In the genomic region with DNA sequence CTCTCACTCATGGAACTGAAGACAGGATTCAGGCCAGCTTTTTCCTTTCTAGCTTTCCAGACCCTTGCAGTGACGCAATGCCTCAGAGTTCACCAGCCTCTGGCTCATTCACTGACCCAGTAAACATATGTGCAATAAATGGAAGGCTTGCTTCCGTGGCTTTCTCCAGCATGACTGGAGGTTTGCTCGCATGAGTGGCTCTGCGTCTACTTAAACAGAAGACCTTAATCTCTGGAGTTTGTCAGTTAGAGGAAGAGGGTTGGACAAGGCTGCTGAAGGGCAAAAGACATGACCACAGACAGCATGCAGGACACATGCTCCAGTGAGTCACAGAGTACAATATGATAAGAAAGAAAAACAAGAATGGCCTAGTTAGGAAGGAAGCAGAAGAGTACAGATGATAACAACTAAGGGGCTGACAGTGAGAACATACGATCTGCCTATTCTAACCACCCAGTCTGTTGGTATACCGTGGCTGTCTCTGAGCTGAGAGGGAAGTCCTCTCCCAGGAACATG, we compare ENCODE assay signal across 10 mouse cellular contexts. TPM values are rescaled to one million over a fixed set of nuclear protein-coding genes. Genes with fewer than 3 reads are reported as not detected.
DNase-seq lines count a peak whose midpoint lies in the region; ATAC-seq and TF ChIP-seq lines count a peak whose summit lies in the region.
"Had no signal": no experiment of that assay in that cellular context is flagged by ENCODE, and none has a peak within 500 bp of the region (broad histone marks: within the 10 kb centered on the region; RNA-seq: fewer than 3 reads in every experiment).

No protein-coding gene starts in this region.

- H3K36me3 ChIP-seq in heart, embryonic 15.5 days: no peaks in the 10 kb centered on the region
- no peaks in the 10 kb centered on the region for H3K36me3 ChIP-seq in liver, adult 2 months (ENCODE audit: control insufficient read depth, insufficient read depth, low read length)
- no peaks in the 10 kb centered on the region for H3K36me3 ChIP-seq in neural tube, embryonic 15.5 days
- H3K36me3 ChIP-seq: limb, embryonic 15.5 days had no signal

- DNase-seq in lung, postnatal 10 days: peak; percentile 6
- no peak for DNase-seq in lung, postnatal 4 days
- DNase-seq in liver, adult 2 months (ENCODE audit: extremely low read depth, low read depth, low spot score): peak; percentile 91
- peak; percentile 74 for DNase-seq in yolk sac, embryonic 10.5 days (ENCODE audit: low spot score)
- DNase-seq in right cerebral cortex, postnatal 14 days: no peak
- DNase-seq in left cerebral cortex, postnatal 36 days (ENCODE audit: low spot score in 2 of 2): no peak

- WGBS in heart, embryonic 15.5 days: 16% methylated on average over 6 of the region's 6 CpGs
- 5% methylated on average over 6 of the region's 6 CpGs for WGBS in liver, adult 2 months
- WGBS in neural tube, embryonic 15.5 days: 42% methylated on average over 6 of the region's 6 CpGs

- H3K79me2 ChIP-seq in liver, adult 2 months (ENCODE audit: control insufficient read depth, insufficient read depth, low read length): no peaks in the 10 kb centered on the region

- ATAC-seq in heart, embryonic 15.5 days (replicated peaks; ENCODE audit: insufficient number of reproducible peaks, insufficient read depth, low FRiP score, low read depth): peak; percentile 84
- no peak for ATAC-seq in neural tube, embryonic 15.5 days (ENCODE audit: low FRiP score)

- intact Hi-C loops in left cerebral cortex, postnatal 36 days (cut with DNase I): no loop called here

- no peaks in the 10 kb centered on the region for H3K27me3 ChIP-seq in heart, embryonic 15.5 days
- no peaks in the 10 kb centered on the region for H3K27me3 ChIP-seq in liver, adult 2 months (ENCODE audit: control insufficient read depth, insufficient read depth, low read length)
- H3K27me3 ChIP-seq in neural tube, embryonic 15.5 days (replicated peaks): no peaks in the 10 kb centered on the region
- H3K27me3 ChIP-seq: limb, embryonic 15.5 days had no signal

- H3K4me1 ChIP-seq in heart, embryonic 15.5 days (replicated peaks): peaks cover 35% of the 10 kb centered on the region
- peaks cover 35% of the 10 kb centered on the region for H3K4me1 ChIP-seq in liver, adult 2 months (ENCODE audit: control insufficient read depth, insufficient read depth, low read length)
- H3K4me1 ChIP-seq in neural tube, embryonic 15.5 days: no peaks in the 10 kb centered on the region
- H3K4me1 ChIP-seq: limb, embryonic 15.5 days had no signal

- no peak for TF ChIP-seq CTCF in liver, adult 2 months (IDR thresholded peaks at IDR 0.05; ENCODE audit: low read depth, low read length)

- H3K4me2 ChIP-seq in heart, embryonic 15.5 days: no peak overlapping the region
- no peak overlapping the region for H3K4me2 ChIP-seq in neural tube, embryonic 15.5 days
- H3K4me2 ChIP-seq: limb, embryonic 15.5 days had no signal

- H3K4me3 ChIP-seq in heart, embryonic 15.5 days: no peak overlapping the region
- H3K4me3 ChIP-seq in liver, adult 2 months (ENCODE audit: insufficient read depth, low read depth, low read length): peak overlapping the region; percentile 16; the same call in 1 of the 2 replicates
- H3K4me3 ChIP-seq in neural tube, embryonic 15.5 days (replicated peaks): no peak overlapping the region
- H3K4me3 ChIP-seq: erythroblast, embryonic 14.5 days; limb, embryonic 15.5 days had no signal

- H3K27ac ChIP-seq in heart, embryonic 15.5 days: peak overlapping the region; percentile 56
- peak overlapping the region; percentile 60 for H3K27ac ChIP-seq in liver, adult 2 months (replicated peaks; ENCODE audit: insufficient read depth, low read depth, low read length)
- H3K27ac ChIP-seq in neural tube, embryonic 15.5 days (replicated peaks): no peak overlapping the region
- H3K27ac ChIP-seq: limb, embryonic 15.5 days had no signal

- TF ChIP-seq POLR2A in liver, adult 2 months (IDR thresholded peaks at IDR 0.05; ENCODE audit: extremely low read depth, insufficient read depth, low read length): no peak

- H3K9ac ChIP-seq in heart, embryonic 15.5 days: no peak overlapping the region
- peak overlapping the region; percentile 48 for H3K9ac ChIP-seq in liver, adult 2 months (ENCODE audit: low read depth, low read length)
- H3K9ac ChIP-seq in neural tube, embryonic 15.5 days (replicated peaks): no peak overlapping the region
- H3K9ac ChIP-seq: limb, embryonic 15.5 days had no signal

- H3K9me3 ChIP-seq in heart, embryonic 15.5 days (replicated peaks): no peaks in the 10 kb centered on the region
- H3K9me3 ChIP-seq in neural tube, embryonic 15.5 days (replicated peaks): no peaks in the 10 kb centered on the region
- H3K9me3 ChIP-seq: limb, embryonic 15.5 days had no signal

RNA-seq across cellular contexts. Expression of a gene that starts 1.0 kb away (rescaled TPM):
- polyA plus RNA-seq in heart, embryonic 15.5 days (2015; fragmentation: Nextera tagmentation; extraction: Ambion mirVana): not detected in 2 replicates
- 22.4 and 27.4 TPM in 2 replicates for total RNA-seq in liver, adult 2 months (2014; rRNA removed)
- polyA plus RNA-seq in liver, adult 2 months (2012; rRNA removed): 52.0 and 60.3 TPM in 2 replicates
- polyA plus RNA-seq in neural tube, embryonic 15.5 days (2015; fragmentation: Nextera tagmentation; extraction: Ambion mirVana): 0.15 and 1.1 TPM in 2 replicates
- total RNA-seq in left cerebral cortex, postnatal 36 days (2021): not detected
- polyA plus RNA-seq: erythroblast, embryonic 14.5 days; limb, embryonic 15.5 days had no signal

RNA-seq across cellular contexts. Expression of a gene that starts 20.1 kb away (rescaled TPM):
- polyA plus RNA-seq in heart, embryonic 15.5 days (2015; fragmentation: Nextera tagmentation; extraction: Ambion mirVana): not detected in 2 replicates
- not detected in 2 replicates for total RNA-seq in liver, adult 2 months (2014; rRNA removed)
- not detected in 2 replicates for polyA plus RNA-seq in liver, adult 2 months (2012; rRNA removed)
- not detected in 2 replicates for polyA plus RNA-seq in neural tube, embryonic 15.5 days (2015; fragmentation: Nextera tagmentation; extraction: Ambion mirVana)
- total RNA-seq in left cerebral cortex, postnatal 36 days (2021): not detected
- polyA plus RNA-seq: erythroblast, embryonic 14.5 days; limb, embryonic 15.5 days had no signal

RNA-seq across cellular contexts. Expression of a gene that starts 20.4 kb away (rescaled TPM):
- polyA plus RNA-seq in heart, embryonic 15.5 days (2015; fragmentation: Nextera tagmentation; extraction: Ambion mirVana): not detected in 2 replicates
- not detected in 2 replicates for total RNA-seq in liver, adult 2 months (2014; rRNA removed)
- polyA plus RNA-seq in liver, adult 2 months (2012; rRNA removed): not detected in 2 replicates
- not detected in 2 replicates for polyA plus RNA-seq in neural tube, embryonic 15.5 days (2015; fragmentation: Nextera tagmentation; extraction: Ambion mirVana)
- not detected for total RNA-seq in left cerebral cortex, postnatal 36 days (2021)
- polyA plus RNA-seq: erythroblast, embryonic 14.5 days; limb, embryonic 15.5 days had no signal

RNA-seq across cellular contexts. Expression of a gene that starts 46.3 kb away (rescaled TPM):
- not detected in 2 replicates for polyA plus RNA-seq in heart, embryonic 15.5 days (2015; fragmentation: Nextera tagmentation; extraction: Ambion mirVana)
- total RNA-seq in liver, adult 2 months (2014; rRNA removed): 13.3 and 20.1 TPM in 2 replicates
- polyA plus RNA-seq in liver, adult 2 months (2012; rRNA removed): 12.9 and 14.5 TPM in 2 replicates
- not detected in 2 replicates for polyA plus RNA-seq in neural tube, embryonic 15.5 days (2015; fragmentation: Nextera tagmentation; extraction: Ambion mirVana)
- not detected for total RNA-seq in left cerebral cortex, postnatal 36 days (2021)
- polyA plus RNA-seq: erythroblast, embryonic 14.5 days; limb, embryonic 15.5 days had no signal

Comparison
In these comparisons a context has a peak if more than half of its experiments do, and no peak if none do; other contexts are left out.
1. DNase-seq: peak in lung, postnatal 10 days (single experiment), liver, adult 2 months (single experiment) and yolk sac, embryonic 10.5 days (single experiment); none in lung, postnatal 4 days (0 of 2), right cerebral cortex, postnatal 14 days (single experiment) and left cerebral cortex, postnatal 36 days (0 of 2).
2. RNA of a gene that starts 1.0 kb away (polyA plus RNA-seq): 52.0 to 60.3 TPM in liver, adult 2 months; 0.15 to 1.1 TPM in neural tube, embryonic 15.5 days and not detected in heart, embryonic 15.5 days; every median in the first group is over 10 times any median in the second.